Mouse (Mus musculus) embryonic facial prominence, embryonic 13.5 days (tissue): ENCODE results near the gene Atrip. TPM values are rescaled to one million over a fixed set of nuclear protein-coding genes. Genes with fewer than 3 reads are reported as not detected.

Experiments used
- ATAC-seq: fragments of 200-750 bp; cut with Nextera tagmentation; 2 replicates; pipeline ENCODE4 v1.8.0; 2017; ENCODE audit warnings: low read depth; ENCODE audit not compliant: insufficient number of reproducible peaks, insufficient read depth, low FRiP score, low TSS enrichment
- H3K27ac ChIP-seq: fragments of 300-500 bp; sonication (generic); 2 replicates; pipeline ENCODE4 v1.5.1; 2015; ENCODE audit warnings: moderate library complexity, mild to moderate bottlenecking, inconsistent platforms
- H3K27me3 ChIP-seq: fragments of 300-500 bp; sonication (generic); 2 replicates; pipeline ENCODE4 v1.6.1; 2015; ENCODE audit warnings: mild to moderate bottlenecking, inconsistent platforms
- H3K36me3 ChIP-seq: fragments of 300-500 bp; sonication (generic); 2 replicates; pipeline ENCODE4 v1.6.1; 2015; ENCODE audit warnings: mild to moderate bottlenecking, inconsistent platforms
- H3K4me1 ChIP-seq: fragments of 300-500 bp; sonication (generic); 2 replicates; pipeline ENCODE4 v1.6.1; 2015; ENCODE audit warnings: inconsistent platforms
- H3K4me2 ChIP-seq: fragments of 300-500 bp; sonication (generic); 2 replicates; pipeline ENCODE4 v1.6.1; 2015; ENCODE audit warnings: moderate library complexity, mild to moderate bottlenecking, inconsistent platforms
- H3K4me3 ChIP-seq: fragments of 300-500 bp; sonication (generic); 2 replicates; pipeline ENCODE4 v1.5.1; 2015; ENCODE audit warnings: mild to moderate bottlenecking, inconsistent platforms
- H3K9ac ChIP-seq: fragments of 300-500 bp; sonication (generic); 2 replicates; pipeline ENCODE4 v1.6.1; 2015; ENCODE audit warnings: mild to moderate bottlenecking, inconsistent platforms
- H3K9me3 ChIP-seq: fragments of 300-500 bp; sonication (generic); 2 replicates; pipeline ENCODE4 v1.6.1; 2016; ENCODE audit warnings: inconsistent platforms
- WGBS: fragments of 180-500 bp; shearing (Covaris S2); methylation state at CpG from one replicate; pipeline ENCODE4 v1.1.7; 2015; ENCODE audit warnings: mixed read lengths; 5-methylcytosine and 5-hydroxymethylcytosine counted together
- polyA plus RNA-seq: library from polyadenylated mRNA; unstranded; fragments of >200 nt; fragmentation: Nextera tagmentation; extraction: Ambion mirVana; gene quantifications from 2 replicates; pipeline ENCODE4 v1.2.1, GENCODE M21; 2015

Atrip gene
- polyA plus RNA-seq, 1 experiment from 2014 or later = 29.6 TPM

- Histone ChIP-seq H3K9ac (no peak overlapping the region), H3K27ac (no peak overlapping the region), H3K4me1 (no peaks in the 10 kb centered on the region), H3K4me3 (no peak overlapping the region), H3K36me3 (peaks cover 54% of the 10 kb centered on the region), H3K27me3 (no peaks in the 10 kb centered on the region), H3K4me2 (no peak overlapping the region), H3K9me3 (no peaks in the 10 kb centered on the region)
- no peak for ATAC-seq
- WGBS = 73% methylated on average over 5 of the region's 5 CpGs
Observed at GRCm38 (mm10) chr9:109028919-109029318, 45.0 kb downstream of the Atrip start.

- Histone ChIP-seq H3K4me1 (no peaks in the 10 kb centered on the region), H3K4me3 (no peak overlapping the region), H3K9ac (no peak overlapping the region), H3K27me3 (no peaks in the 10 kb centered on the region), H3K36me3 (peaks cover 56% of the 10 kb centered on the region), H3K27ac (no peak overlapping the region), H3K4me2 (no peak overlapping the region), H3K9me3 (no peaks in the 10 kb centered on the region)
- 83% methylated on average over 3 of the region's 3 CpGs for WGBS
- ATAC-seq = no peak
Observed at GRCm38 (mm10) chr9:109028421-109028820, 45.5 kb downstream of the Atrip start.

- Histone ChIP-seq H3K9me3 (no peaks in the 10 kb centered on the region), H3K4me2 (no peak overlapping the region), H3K36me3 (peaks cover 59% of the 10 kb centered on the region), H3K4me3 (no peak overlapping the region), H3K27ac (no peak overlapping the region), H3K9ac (no peak overlapping the region), H3K4me1 (no peaks in the 10 kb centered on the region), H3K27me3 (no peaks in the 10 kb centered on the region)
- 82% methylated on average over 8 of the region's 8 CpGs for WGBS
- no peak for ATAC-seq
Observed at GRCm38 (mm10) chr9:109027521-109027920, 46.4 kb downstream of the Atrip start.

GRCm38 (mm10) chr9:109022866-109023685 lies 50.8 kb downstream of the Atrip start:
- H3K27me3 ChIP-seq = no peaks in the 10 kb centered on the region
- H3K27ac ChIP-seq = no peak overlapping the region
- H3K9ac ChIP-seq = no peak overlapping the region
- no peaks in the 10 kb centered on the region for H3K4me1 ChIP-seq
- H3K4me3 ChIP-seq = no peak overlapping the region
- no peak for ATAC-seq
- H3K9me3 ChIP-seq = no peaks in the 10 kb centered on the region
- peaks cover 33% of the 10 kb centered on the region for H3K36me3 ChIP-seq
- WGBS = 87% methylated on average over 17 of the region's 17 CpGs
- H3K4me2 ChIP-seq = no peak overlapping the region

- ATAC-seq = no peak
- H3K9ac ChIP-seq = no peak overlapping the region
- H3K27me3 ChIP-seq = no peaks in the 10 kb centered on the region
- H3K4me3 ChIP-seq = no peak overlapping the region
- H3K36me3 ChIP-seq = peaks cover 29% of the 10 kb centered on the region
- no peak overlapping the region for H3K27ac ChIP-seq
- no peaks in the 10 kb centered on the region for H3K9me3 ChIP-seq
- no peaks in the 10 kb centered on the region for H3K4me1 ChIP-seq
- H3K4me2 ChIP-seq = no peak overlapping the region
- WGBS = 83% methylated on average over 4 of the region's 4 CpGs
Observed at GRCm38 (mm10) chr9:109021428-109021827, 52.5 kb downstream of the Atrip start.

GRCm38 (mm10) chr9:109016973-109017604 lies 56.8 kb downstream of the Atrip start:
- no peak for ATAC-seq
- no peaks in the 10 kb centered on the region for H3K4me1 ChIP-seq
- no peaks in the 10 kb centered on the region for H3K27me3 ChIP-seq

GRCm38 (mm10) chr9:109015397-109015796 lies 58.5 kb downstream of the Atrip start:
- Histone ChIP-seq H3K4me3 (no peak overlapping the region), H3K9me3 (no peaks in the 10 kb centered on the region), H3K27ac (no peak overlapping the region), H3K4me1 (no peaks in the 10 kb centered on the region), H3K4me2 (no peak overlapping the region), H3K27me3 (no peaks in the 10 kb centered on the region), H3K9ac (no peak overlapping the region), H3K36me3 (peaks cover 28% of the 10 kb centered on the region)
- no peak for ATAC-seq
- whole genome bisulfite sequencing = 73% methylated on average over 8 of the region's 8 CpGs

More at GRCm38 (mm10) chr9:109016973-109017604, 56.8 kb downstream of the Atrip start:
- H3K4me3 ChIP-seq = no peak overlapping the region
- no peak overlapping the region for H3K27ac ChIP-seq
- 72% methylated on average over 11 of the region's 11 CpGs for WGBS
- H3K9me3 ChIP-seq = no peaks in the 10 kb centered on the region
- no peak overlapping the region for H3K9ac ChIP-seq
- no peak overlapping the region for H3K4me2 ChIP-seq
- peaks cover 11% of the 10 kb centered on the region for H3K36me3 ChIP-seq

- Histone ChIP-seq H3K9me3 (no peaks in the 10 kb centered on the region), H3K4me2 (no peak overlapping the region), H3K4me3 (no peak overlapping the region), H3K27me3 (no peaks in the 10 kb centered on the region), H3K4me1 (no peaks in the 10 kb centered on the region), H3K9ac (no peak overlapping the region), H3K36me3 (peaks cover 41% of the 10 kb centered on the region), H3K27ac (no peak overlapping the region)
- ATAC-seq = no peak
- WGBS = 84% methylated on average over 14 of the region's 14 CpGs
Observed at GRCm38 (mm10) chr9:109010316-109010690, 63.6 kb downstream of the Atrip start.

- peaks cover 41% of the 10 kb centered on the region for H3K36me3 ChIP-seq
- ATAC-seq = no peak
- H3K4me1 ChIP-seq = no peaks in the 10 kb centered on the region
- no peaks in the 10 kb centered on the region for H3K27me3 ChIP-seq
- no peak overlapping the region for H3K4me2 ChIP-seq
- no peak overlapping the region for H3K27ac ChIP-seq
- 42% methylated on average over 17 of the region's 17 CpGs for WGBS
- no peak overlapping the region for H3K4me3 ChIP-seq
- H3K9ac ChIP-seq = no peak overlapping the region
- H3K9me3 ChIP-seq = no peaks in the 10 kb centered on the region
Observed at GRCm38 (mm10) chr9:109009636-109010315, 64.1 kb downstream of the Atrip start.

GRCm38 (mm10) chr9:109008994-109009635 lies 64.8 kb downstream of the Atrip start:
- no peak overlapping the region for H3K27ac ChIP-seq
- 58% methylated on average over 10 of the region's 10 CpGs for WGBS

GRCm38 (mm10) chr9:109008081-109008480 lies 65.8 kb downstream of the Atrip start:
- H3K27me3 ChIP-seq = no peaks in the 10 kb centered on the region
- no peak overlapping the region for H3K4me3 ChIP-seq
- no peaks in the 10 kb centered on the region for H3K9me3 ChIP-seq
- H3K36me3 ChIP-seq = peaks cover 41% of the 10 kb centered on the region
- no peak for ATAC-seq
- no peak overlapping the region for H3K4me2 ChIP-seq
- H3K4me1 ChIP-seq = no peaks in the 10 kb centered on the region
- H3K9ac ChIP-seq = 0 out of 2 replicates have a peak overlapping the region, but pooled peaks have one; percentile 21
- WGBS = 84% methylated on average over 9 of the region's 9 CpGs
- H3K27ac ChIP-seq = no peak overlapping the region

More at GRCm38 (mm10) chr9:109008994-109009635, 64.8 kb downstream of the Atrip start:
- Histone ChIP-seq H3K27me3 (no peaks in the 10 kb centered on the region), H3K36me3 (peaks cover 41% of the 10 kb centered on the region), H3K4me3 (no peak overlapping the region), H3K9ac (no peak overlapping the region), H3K9me3 (no peaks in the 10 kb centered on the region), H3K4me1 (no peaks in the 10 kb centered on the region), H3K4me2 (no peak overlapping the region)
- ATAC-seq = no peak
